Mouse (Mus musculus) CH12.LX (cell line): ENCODE data around the gene B4gat1. TPM values are rescaled to one million over a fixed set of nuclear protein-coding genes. Genes with fewer than 3 reads are reported as not detected.

ENCODE experiments used
- DNase-seq: peaks from one replicate; pipeline ENCODE4 v3.0.0-alpha.2; 2013; ENCODE audit errors: extremely low read depth
- H3K27ac ChIP-seq: 2 replicates; pipeline ENCODE4 v1.5.1; 2012; ENCODE audit warnings: low read depth, mild to moderate bottlenecking, control low read depth, moderate library complexity; ENCODE audit not compliant: insufficient read depth
- H3K27me3 ChIP-seq: replicated peaks from 2 replicates; pipeline ENCODE3; 2012; ENCODE audit warnings: inconsistent platforms
- H3K36me3 ChIP-seq, 2 experiments: replicated peaks in 1 of 2; 2 replicates each; pipeline versions ENCODE3 to v1.6.1; 2012; ENCODE audit warnings: inconsistent platforms in 1 of 2, low read length in 1 of 2, mild to moderate bottlenecking in 1 of 2, mixed read lengths in 1 of 2, moderate library complexity in 1 of 2; ENCODE audit not compliant: control insufficient read depth in 1 of 2, insufficient read depth in 1 of 2
- H3K4me1 ChIP-seq, 2 experiments: 2 replicates each; pipeline ENCODE4 v1.6.1; 2012; ENCODE audit warnings: inconsistent platforms in 1 of 2, moderate library complexity in 1 of 2; ENCODE audit not compliant: insufficient read depth in 2 of 2, control insufficient read depth in 1 of 2
- H3K4me2 ChIP-seq: 2 replicates; pipeline ENCODE4 v1.6.1; 2012; ENCODE audit warnings: low read depth, mild to moderate bottlenecking, control low read depth; ENCODE audit not compliant: poor library complexity, insufficient read depth, severe bottlenecking
- H3K4me3 ChIP-seq, 3 experiments: fragments of 150-350 bp in 1 of 3; sonication (generic) in 1 of 3; replicated peaks in 1 of 3; 2 replicates each; pipeline versions ENCODE3 to v1.5.1; 2011 to 2012; ENCODE audit warnings: low read depth in 2 of 3, low read length in 2 of 3, mild to moderate bottlenecking in 2 of 3, moderate library complexity in 2 of 3, control low read depth in 1 of 3, improper control_type of control experiment in 1 of 3, inconsistent platforms in 1 of 3, mixed read lengths in 1 of 3; ENCODE audit not compliant: poor library complexity in 1 of 3
- H3K79me2 ChIP-seq: replicated peaks from 2 replicates; pipeline ENCODE4 v1.6.1; 2012; ENCODE audit warnings: mild to moderate bottlenecking, moderate library complexity; ENCODE audit not compliant: control insufficient read depth, poor library complexity, insufficient read depth, severe bottlenecking; ENCODE audit errors: extremely low read depth
- H3K9ac ChIP-seq: 2 replicates; pipeline ENCODE4 v1.6.1; 2012; ENCODE audit warnings: low read depth, mild to moderate bottlenecking, control low read depth, moderate library complexity; ENCODE audit not compliant: insufficient read depth
- H3K9me3 ChIP-seq: replicated peaks from 2 replicates; pipeline ENCODE3; 2012; ENCODE audit warnings: low read length, inconsistent platforms, mixed read lengths
- BHLHE40 ChIP-seq: IDR thresholded peaks from 2 replicates; pipeline ENCODE4 v1.6.1; 2011; ENCODE audit warnings: mild to moderate bottlenecking, low read depth, low read length, improper control_type of control experiment
- CHD1 ChIP-seq: IDR thresholded peaks from 2 replicates; pipeline ENCODE4 v1.6.1; 2012; ENCODE audit warnings: low read depth, low read length, improper control_type of control experiment, inconsistent platforms
- E2F4 ChIP-seq: IDR thresholded peaks from 2 replicates; pipeline ENCODE4 v1.6.1; 2011; ENCODE audit warnings: low read depth, low read length, improper control_type of control experiment; ENCODE audit not compliant: insufficient replicate concordance
- ELF1 ChIP-seq: IDR thresholded peaks from 2 replicates; pipeline ENCODE4 v1.6.1; 2014; ENCODE audit warnings: low read depth, mild to moderate bottlenecking, inconsistent platforms, low read length, improper control_type of control experiment
- EP300 ChIP-seq: IDR thresholded peaks from 2 replicates; pipeline ENCODE4 v1.6.1; 2011; ENCODE audit warnings: low read length, improper control_type of control experiment
- GABPA ChIP-seq: IDR thresholded peaks from 2 replicates; pipeline ENCODE4 v1.6.1; 2012; ENCODE audit warnings: low read depth, low read length, improper control_type of control experiment, inconsistent platforms; ENCODE audit not compliant: insufficient replicate concordance
- HCFC1 ChIP-seq: IDR thresholded peaks from 2 replicates; pipeline ENCODE4 v1.6.1; 2012; ENCODE audit warnings: low read depth, mild to moderate bottlenecking, inconsistent platforms, low read length, improper control_type of control experiment
- IRF4 ChIP-seq: IDR thresholded peaks from 2 replicates; pipeline ENCODE4 v1.6.1; 2014; ENCODE audit warnings: low read depth, mild to moderate bottlenecking, inconsistent platforms, low read length, improper control_type of control experiment
- JUN ChIP-seq: IDR thresholded peaks from 2 replicates; pipeline ENCODE4 v1.6.1; 2011; ENCODE audit warnings: low read depth, mild to moderate bottlenecking, low read length, improper control_type of control experiment, moderate library complexity; ENCODE audit not compliant: insufficient read depth
- JUND ChIP-seq: conservative IDR thresholded peaks from 2 replicates; pipeline ENCODE4 v1.6.1; 2011; ENCODE audit warnings: low read depth, low read length, improper control_type of control experiment
- KAT2A ChIP-seq: IDR thresholded peaks from 2 replicates; pipeline ENCODE4 v1.6.1; 2012; ENCODE audit warnings: low read length, improper control_type of control experiment, inconsistent platforms; ENCODE audit not compliant: insufficient replicate concordance
- MAFK ChIP-seq: IDR thresholded peaks from 2 replicates; pipeline ENCODE4 v1.6.1; 2011; ENCODE audit warnings: low read length, improper control_type of control experiment; ENCODE audit not compliant: insufficient replicate concordance
- MAX ChIP-seq: IDR thresholded peaks from 2 replicates; pipeline ENCODE4 v1.6.1; 2011; ENCODE audit warnings: low read length, improper control_type of control experiment
- MXI1 ChIP-seq: IDR thresholded peaks from 2 replicates; pipeline ENCODE4 v1.6.1; 2011; ENCODE audit warnings: mild to moderate bottlenecking, low read depth, low read length, improper control_type of control experiment
- MYC ChIP-seq: IDR thresholded peaks from 2 replicates; pipeline ENCODE4 v1.6.1; 2011; ENCODE audit warnings: low read depth, mild to moderate bottlenecking, improper control_type of control experiment, low read length
- NRF1 ChIP-seq: IDR thresholded peaks from 2 replicates; pipeline ENCODE4 v1.6.1; 2014; ENCODE audit warnings: low read depth, mild to moderate bottlenecking, inconsistent platforms, low read length, improper control_type of control experiment, moderate library complexity
- PAX5 ChIP-seq: IDR thresholded peaks from 2 replicates; pipeline ENCODE4 v1.6.1; 2012; ENCODE audit warnings: low read length, inconsistent platforms, mixed read lengths
- POLR2A ChIP-seq: IDR thresholded peaks from 2 replicates; pipeline ENCODE4 v1.6.1; 2011; ENCODE audit warnings: low read depth, mild to moderate bottlenecking, improper control_type of control experiment, low read length
- POLR2AphosphoS2 ChIP-seq: IDR thresholded peaks from 2 replicates; pipeline ENCODE4 v1.6.1; 2011; ENCODE audit warnings: low read depth, low read length, improper control_type of control experiment
- RCOR1 ChIP-seq: conservative IDR thresholded peaks from 2 replicates; pipeline ENCODE4 v1.6.1; 2012; ENCODE audit warnings: low read depth, mild to moderate bottlenecking, inconsistent platforms, low read length, improper control_type of control experiment
- SIN3A ChIP-seq: IDR thresholded peaks from 2 replicates; pipeline ENCODE4 v1.6.1; 2012; ENCODE audit warnings: low read length, improper control_type of control experiment, inconsistent platforms
- SMC3 ChIP-seq: IDR thresholded peaks from 2 replicates; pipeline ENCODE4 v1.6.1; 2011; ENCODE audit warnings: low read depth, low read length, improper control_type of control experiment
- TBP ChIP-seq: conservative IDR thresholded peaks from 2 replicates; pipeline ENCODE4 v1.6.1; 2011; ENCODE audit warnings: low read depth, low read length, improper control_type of control experiment
- TCF12 ChIP-seq: IDR thresholded peaks from 2 replicates; pipeline ENCODE4 v1.6.1; 2014; ENCODE audit warnings: low read depth, mild to moderate bottlenecking, inconsistent platforms, low read length, improper control_type of control experiment
- UBTF ChIP-seq: IDR thresholded peaks from 2 replicates; pipeline ENCODE4 v1.6.1; 2012; ENCODE audit warnings: low read depth, mild to moderate bottlenecking, inconsistent platforms, low read length, improper control_type of control experiment, moderate library complexity
- USF2 ChIP-seq: conservative IDR thresholded peaks from 2 replicates; pipeline ENCODE4 v1.6.1; 2011; ENCODE audit warnings: low read depth, low read length, improper control_type of control experiment
- ZC3H11A ChIP-seq: IDR thresholded peaks from 2 replicates; pipeline ENCODE4 v1.6.1; 2012; ENCODE audit warnings: low read depth, mild to moderate bottlenecking, inconsistent platforms, low read length, improper control_type of control experiment
- ZKSCAN1 ChIP-seq: IDR thresholded peaks from 2 replicates; pipeline ENCODE4 v1.6.1; 2012; ENCODE audit warnings: low read depth, inconsistent platforms, low read length, improper control_type of control experiment, borderline replicate concordance
- ZNF384 ChIP-seq: IDR thresholded peaks from 2 replicates; pipeline ENCODE4 v1.6.1; 2012; ENCODE audit warnings: low read depth, low read length, improper control_type of control experiment, inconsistent platforms
- dilution Hi-C: fragments of 300-500 bp; cut with MboI; formaldehyde crosslinking; loops from 2 replicates; pipeline ENCODE4 v1.14.3; 2020; ENCODE audit warnings: low sequenced_read_pairs; ENCODE audit not compliant: extremely low pct_unique_long_range_greater_than_20kb, extremely low pct_ligation_motif_present
- in situ Hi-C: fragments of 300-500 bp; cut with MboI; formaldehyde crosslinking; loops from 3 replicates; pipeline ENCODE4 v1.14.3; 2019; ENCODE audit warnings: low sequenced_read_pairs, low pct_ligation_motif_present, low pct_unique_long_range_greater_than_20kb, mixed read lengths
- polyA plus RNA-seq: library from polyadenylated mRNA; unstranded; fragments of >175 nt; gene quantifications from 2 replicates; pipeline ENCODE4 v1.2.1, GENCODE M21; 2012; ENCODE audit warnings: low read depth; ENCODE audit not compliant: insufficient read length
- total RNA-seq, 2 experiments: library from RNA; depleted of rRNA; stranded (reverse); fragments of 300-350 nt in 1 of 2; fragments of >200 nt in 1 of 2; gene quantifications; 2 replicates each; pipeline ENCODE4 v1.2.3; 2012 to 2014

B4gat1 gene
- total and polyA plus RNA-seq, 3 experiments: 5.2 to 12.1 (median 6.9) TPM

GRCm38 (mm10) chr19:5039301-5040114 is 882 bp downstream of the B4gat1 start:
- H3K27me3 ChIP-seq: peaks cover 7% of the 10 kb centered on the region
- dilution Hi-C loops: no loop called here
- H3K27ac ChIP-seq: no peak overlapping the region
- H3K9me3 ChIP-seq: no peaks in the 10 kb centered on the region
- H3K36me3 ChIP-seq: peaks cover 3 to 18% of the 10 kb centered on the region in 2 experiments
- DNase-seq: no peak
- peak overlapping the region; percentile 75 for H3K4me2 ChIP-seq
- peak overlapping the region; percentile 69 to 86 (median 79) for H3K4me3 ChIP-seq
- no peak for TF ChIP-seq UBTF
- no peak for TF ChIP-seq IRF4
- TF ChIP-seq POLR2AphosphoS2: no peak
- no peak for TF ChIP-seq ELF1
- TF ChIP-seq SIN3A: no peak
- no peak for TF ChIP-seq TCF12
- TF ChIP-seq MAX: no peak
- TF ChIP-seq USF2: no peak
- no peak for TF ChIP-seq ZKSCAN1
- no peak for TF ChIP-seq KAT2A
- TF ChIP-seq ZC3H11A: no peak
- TF ChIP-seq JUND: no peak
- no peak for TF ChIP-seq RCOR1
- TF ChIP-seq CHD1: no peak
- no peak for TF ChIP-seq NRF1
- TF ChIP-seq ZNF384: no peak
- peaks cover 12 to 40% of the 10 kb centered on the region in 2 experiments for H3K4me1 ChIP-seq
- in situ Hi-C loops: loop anchor here (5.0 kb wide), 1 partner anchor 48 kb away; the partner anchor contains the start of genes Tmem151a and Yif1a
- peaks cover 11% of the 10 kb centered on the region for H3K79me2 ChIP-seq
- H3K9ac ChIP-seq: peak overlapping the region; percentile 41

- Histone ChIP-seq H3K79me2 (peaks cover 11% of the 10 kb centered on the region), H3K4me1 (peaks cover 12 to 40% of the 10 kb centered on the region in 2 experiments), H3K36me3 (peaks cover 9 to 30% of the 10 kb centered on the region in 2 experiments), H3K4me3 (peak within 1 kb of the TSS; percentile 72 to 95 (median 93)), H3K4me2 (peak within 1 kb of the TSS; percentile 89), H3K9me3 (no peaks in the 10 kb centered on the region), H3K9ac (peak within 1 kb of the TSS; percentile 73), H3K27me3 (peaks cover 3% of the 10 kb centered on the region), H3K27ac (peak within 1 kb of the TSS; percentile 18)
- dilution Hi-C loops (no loop called here), in situ Hi-C loops (loop anchor here (5.0 kb wide), 1 partner anchor 46 kb away; the partner anchor contains the start of genes Tmem151a and Yif1a)
- peak; percentile 94 for DNase-seq
- TF ChIP-seq POLR2A (peak; percentile 69), EP300 (no peak), MYC (no peak), ELF1 (peak; percentile 99), ZKSCAN1 (no peak), ZC3H11A (no peak), E2F4 (no peak), MAFK (no peak), JUN (no peak), SMC3 (no peak), TCF12 (peak; percentile 47), SIN3A (peak; percentile 98), BHLHE40 (no peak), HCFC1 (peak; percentile 94), ZNF384 (no peak), CHD1 (no peak), GABPA (no peak; the same call in 1 of the 2 replicates), TBP (0 out of 2 replicates have a peak, but pooled peaks have one; percentile 36), USF2 (no peak), PAX5 (no peak), IRF4 (0 out of 2 replicates have a peak, but pooled peaks have one; percentile 22), MXI1 (peak; percentile 96)
Measured at GRCm38 (mm10) chr19:5040862-5041523, 2.4 kb downstream of the B4gat1 start, which contains the start of gene Brms1. Gene Brms1 (plus strand): TSS chr19:5041354.
